In genomic region chr4:43025084-43025960, GRCm38 (mm10) we compare ENCODE assay signal across 8 mouse cellular contexts. TPM values are rescaled to one million over a fixed set of nuclear protein-coding genes. Genes with fewer than 3 reads are reported as not detected.
DNase-seq lines count a peak whose midpoint lies in the region; ATAC-seq and TF ChIP-seq lines count a peak whose summit lies in the region.

Gene Pigo, minus strand, starts transcription at chr4:43025819.

- H3K4me3 ChIP-seq in embryonic facial prominence, embryonic 14.5 days (ENCODE audit: low read depth, low read length): peak within 1 kb of the TSS; percentile 70
- H3K4me3 ChIP-seq in limb, embryonic 14.5 days (replicated peaks; ENCODE audit: low read length): peak within 1 kb of the TSS; percentile 57
- H3K4me3 ChIP-seq in midbrain, postnatal 0 days (ENCODE audit: low read depth, low read length): peak within 1 kb of the TSS; percentile 56

- no peaks in the 10 kb centered on the region for H3K9me3 ChIP-seq in embryonic facial prominence, embryonic 14.5 days (ENCODE audit: control insufficient read depth, low read length)
- no peaks in the 10 kb centered on the region for H3K9me3 ChIP-seq in limb, embryonic 14.5 days (ENCODE audit: control insufficient read depth, low read length)
- no peaks in the 10 kb centered on the region for H3K9me3 ChIP-seq in midbrain, postnatal 0 days (ENCODE audit: low read length)

- ATAC-seq in embryonic facial prominence, embryonic 14.5 days (ENCODE audit: low read depth): peak; percentile 95
- ATAC-seq in limb, embryonic 14.5 days (ENCODE audit: low FRiP score, low read depth): peak; percentile 89
- peak; percentile 91 for ATAC-seq in midbrain, postnatal 0 days (ENCODE audit: low FRiP score)

- H3K4me1 ChIP-seq in embryonic facial prominence, embryonic 14.5 days (ENCODE audit: control insufficient read depth, insufficient read depth, low read length): peaks cover 11% of the 10 kb centered on the region
- peaks cover 11% of the 10 kb centered on the region; the same call in 1 of the 2 replicates for H3K4me1 ChIP-seq in limb, embryonic 14.5 days (ENCODE audit: control insufficient read depth, insufficient read depth, low read length)
- H3K4me1 ChIP-seq in midbrain, postnatal 0 days (ENCODE audit: insufficient read depth, low read length): peaks cover 9% of the 10 kb centered on the region

- peak; percentile 94 for DNase-seq in 3T3-L1 (ENCODE audit: low read depth, low spot score)
- peak; percentile 93 for DNase-seq in adrenal gland, postnatal 4 days (ENCODE audit: low spot score in 2 of 2)
- DNase-seq in embryonic facial prominence, embryonic 14.5 days (ENCODE audit: low spot score): peak; percentile 95
- peak; percentile 90 for DNase-seq in heart, adult 8-10 months (ENCODE audit: low spot score)
- DNase-seq in kidney, adult 9 months: peak; percentile 98
- DNase-seq in limb, embryonic 14.5 days (ENCODE audit: low spot score): peak; percentile 97
- peak; percentile 97 for DNase-seq in midbrain, postnatal 0 days (ENCODE audit: low spot score)
- peak; percentile 85 to 89 for DNase-seq in spleen, postnatal 14 days (ENCODE audit: low spot score in 2 of 2)

- peak within 1 kb of the TSS; percentile 86 for H3K4me2 ChIP-seq in embryonic facial prominence, embryonic 14.5 days (ENCODE audit: low read depth, low read length)
- H3K4me2 ChIP-seq in limb, embryonic 14.5 days (replicated peaks; ENCODE audit: low read depth, low read length, severe bottlenecking): peak within 1 kb of the TSS; percentile 79
- H3K4me2 ChIP-seq in midbrain, postnatal 0 days (ENCODE audit: low read depth, low read length, poor library complexity, severe bottlenecking): peak within 1 kb of the TSS; percentile 69

- no peaks in the 10 kb centered on the region for H3K27me3 ChIP-seq in embryonic facial prominence, embryonic 14.5 days (replicated peaks; ENCODE audit: control insufficient read depth, insufficient read depth, low read length)
- H3K27me3 ChIP-seq in limb, embryonic 14.5 days (ENCODE audit: control insufficient read depth, insufficient read depth, low read length): no peaks in the 10 kb centered on the region
- H3K27me3 ChIP-seq in midbrain, postnatal 0 days (ENCODE audit: insufficient read depth, low read length): no peaks in the 10 kb centered on the region

- H3K36me3 ChIP-seq in embryonic facial prominence, embryonic 14.5 days (ENCODE audit: control insufficient read depth, insufficient read depth, low read length): peaks cover 67% of the 10 kb centered on the region
- peaks cover 70% of the 10 kb centered on the region for H3K36me3 ChIP-seq in limb, embryonic 14.5 days (ENCODE audit: control insufficient read depth, insufficient read depth, low read length)
- peaks cover 49% of the 10 kb centered on the region for H3K36me3 ChIP-seq in midbrain, postnatal 0 days (ENCODE audit: insufficient read depth, low read length)

- TF ChIP-seq POLR2A in limb, embryonic 14.5 days (IDR thresholded peaks at IDR 0.05; ENCODE audit: borderline replicate concordance, extremely low read depth, insufficient read depth, insufficient read length): peak; percentile 85; the same call in 1 of the 2 replicates

- 5% methylated on average over 42 of the region's 42 CpGs for WGBS in embryonic facial prominence, embryonic 14.5 days
- WGBS in limb, embryonic 14.5 days: 5% methylated on average over 42 of the region's 42 CpGs
- 8% methylated on average over 42 of the region's 42 CpGs for WGBS in midbrain, postnatal 0 days

- peak; percentile 86 for TF ChIP-seq CTCF in midbrain, postnatal 0 days (IDR thresholded peaks at IDR 0.05)

- H3K27ac ChIP-seq in embryonic facial prominence, embryonic 14.5 days (replicated peaks; ENCODE audit: low read depth, low read length): peak within 1 kb of the TSS; percentile 91
- H3K27ac ChIP-seq in limb, embryonic 14.5 days (replicated peaks; ENCODE audit: low read depth, low read length): peak within 1 kb of the TSS; percentile 73
- H3K27ac ChIP-seq in midbrain, postnatal 0 days (ENCODE audit: low read depth, low read length): peak within 1 kb of the TSS; percentile 91

- peak within 1 kb of the TSS; percentile 66 for H3K9ac ChIP-seq in embryonic facial prominence, embryonic 14.5 days (ENCODE audit: low read depth, low read length)
- peak within 1 kb of the TSS; percentile 60 for H3K9ac ChIP-seq in limb, embryonic 14.5 days (ENCODE audit: low read depth, low read length, severe bottlenecking)
- peak within 1 kb of the TSS; percentile 57 for H3K9ac ChIP-seq in midbrain, postnatal 0 days (replicated peaks; ENCODE audit: low read length, poor library complexity, severe bottlenecking)

RNA-seq across cellular contexts. Expression of gene Pigo, which starts in this region (rescaled TPM):
- total RNA-seq in adrenal gland, postnatal 4 days (2021): 10 to 100 TPM; 21.7 to 25.0 TPM
- polyA plus RNA-seq in embryonic facial prominence, embryonic 14.5 days (2014; fragmentation: Nextera tagmentation; extraction: Ambion mirVana): 16.6 and 18.8 TPM in 2 replicates
- 10 to 100 TPM; 19.6 to 27.4 (median 23.6) TPM for total RNA-seq in heart, adult 8-10 months (2022)
- polyA plus RNA-seq in limb, embryonic 14.5 days (2012; rRNA removed): 33.4 and 44.3 TPM in 2 replicates
- 17.6 and 22.1 TPM in 2 replicates for polyA plus RNA-seq in limb, embryonic 14.5 days (2014; fragmentation: Nextera tagmentation; extraction: Ambion mirVana)
- 30.5 and 33.4 TPM in 2 replicates for total RNA-seq in midbrain, postnatal 0 days (2014; rRNA removed)
- polyA plus RNA-seq in midbrain, postnatal 0 days (2015; fragmentation: Nextera tagmentation; extraction: Ambion mirVana): 24.4 and 26.1 TPM in 2 replicates

Comparison
In these comparisons a context has a peak if more than half of its experiments do, and no peak if none do; other contexts are left out.
1. Peak in every context shown above with its lines: DNase-seq, ATAC-seq, H3K4me3 ChIP-seq and H3K27ac ChIP-seq.